Mouse (Mus musculus) frontal cortex, postnatal 25 days (tissue): ENCODE results near the gene Cfap43.

Source experiments
- DNase-seq, 2 experiments: peaks; one replicate each; pipeline ENCODE4 v3.0.0; 2022; ENCODE audit warnings: low spot score in 2 of 2

Cfap43 gene

DNA sequence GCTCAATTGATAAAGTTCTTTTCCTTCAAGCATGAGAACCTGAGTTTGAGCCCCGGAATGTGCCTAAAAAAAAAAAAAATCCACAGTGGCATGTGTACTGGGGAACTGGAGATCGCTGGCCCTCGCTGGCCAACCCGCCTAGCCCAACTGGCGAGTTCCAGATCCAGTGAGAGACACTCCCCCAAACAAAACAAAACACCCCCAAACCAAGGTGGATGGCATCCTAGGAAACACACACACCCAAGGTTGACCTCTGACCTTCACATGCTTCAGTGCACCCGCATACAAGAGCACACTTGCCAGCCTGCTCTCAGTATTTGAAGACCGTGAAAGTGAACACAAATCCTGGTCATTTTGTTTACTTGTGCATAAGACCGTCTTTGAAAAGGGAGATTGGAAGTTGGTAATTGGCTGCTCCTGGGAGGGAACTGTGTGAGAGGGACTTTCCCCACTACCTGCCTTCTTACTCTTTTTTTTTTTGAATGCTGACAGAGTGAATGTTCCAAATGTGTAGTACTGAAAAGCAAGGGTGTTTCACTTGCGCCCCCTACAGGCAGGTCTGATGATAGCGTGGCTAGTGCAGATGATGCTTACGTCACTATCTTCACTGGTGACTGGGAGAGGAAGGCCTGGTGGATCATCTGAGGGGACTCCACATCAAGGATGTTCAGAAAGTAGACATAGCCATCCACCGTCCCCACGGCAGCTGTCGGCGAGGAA, 123.9 kb downstream of the Cfap43 start:
- DNase-seq = peak; percentile 61 to 65

- DNase-seq = no peak
These were observed 124.8 kb downstream of the Cfap43 start for GRCm38 (mm10) chr19:47794331-47794730.

GRCm38 (mm10) chr19:47790316-47791020, 128.6 kb downstream of the Cfap43 start:
- DNase-seq = no peak

- DNase-seq = no peak
These were observed 135.2 kb downstream of the Cfap43 start for GRCm38 (mm10) chr19:47783898-47784297.

- no peak for DNase-seq
These were observed 138.1 kb downstream of the Cfap43 start for GRCm38 (mm10) chr19:47780972-47781371.

DNA sequence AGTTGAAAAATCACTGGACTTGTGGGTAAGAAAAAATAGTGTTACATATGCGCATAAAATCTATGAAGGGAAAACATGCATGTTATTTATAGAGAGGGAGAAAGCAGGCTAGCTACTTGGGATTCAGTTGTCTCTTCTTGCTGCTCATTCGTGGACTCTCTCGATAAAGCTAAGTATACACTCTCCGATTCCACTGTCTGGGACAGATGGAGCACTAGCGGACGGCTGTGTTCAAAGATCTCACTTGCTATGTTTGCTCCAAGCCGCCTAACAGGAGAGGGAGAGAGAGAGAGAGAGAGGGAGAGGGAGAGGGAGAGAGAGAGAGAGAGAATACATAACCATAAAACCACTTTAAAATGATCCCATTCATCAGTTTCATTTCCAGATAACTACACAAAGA, 138.9 kb downstream of the Cfap43 start:
- DNase-seq = no peak

DNA sequence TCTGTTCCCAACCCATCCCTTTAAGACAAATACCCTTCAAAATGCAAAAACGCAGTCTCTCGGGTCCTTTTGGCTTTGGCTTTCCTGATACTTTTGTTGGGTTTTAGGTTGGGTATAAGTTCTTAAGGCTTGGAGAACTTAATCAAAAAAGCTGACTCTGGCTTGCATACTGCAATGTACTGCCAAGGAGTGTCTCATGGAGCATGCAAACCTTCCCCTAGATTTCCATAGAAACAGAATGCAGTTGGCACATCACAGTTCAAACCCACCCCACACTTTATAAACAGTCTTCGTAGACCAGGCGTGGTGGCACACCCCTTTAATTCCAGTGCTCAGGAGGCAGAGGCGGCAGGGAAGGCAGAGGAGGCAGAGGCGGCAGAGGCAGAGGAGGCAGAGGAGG, 141.2 kb downstream of the Cfap43 start:
- no peak for DNase-seq

DNA sequence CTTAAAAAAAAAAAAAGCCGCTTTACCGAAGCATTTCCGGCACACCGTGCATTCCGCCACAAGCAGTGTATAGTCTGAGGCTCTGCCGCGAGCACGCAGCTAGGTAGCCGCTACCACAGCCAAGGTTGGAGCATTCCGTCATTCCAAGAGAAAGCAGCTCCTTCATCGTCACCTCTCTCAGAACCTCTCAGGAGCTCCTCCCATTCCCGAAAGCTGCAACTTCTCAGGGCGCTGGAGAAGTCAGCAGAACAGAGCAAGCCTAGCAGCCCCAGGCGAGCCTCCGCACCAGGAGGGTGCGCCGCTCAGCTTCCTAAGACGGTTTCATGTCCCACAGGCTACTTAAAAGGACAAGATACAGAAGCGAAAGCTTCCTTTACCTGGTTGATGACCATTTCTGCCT, 163.5 kb downstream of the Cfap43 start:
- no peak for DNase-seq

DNA sequence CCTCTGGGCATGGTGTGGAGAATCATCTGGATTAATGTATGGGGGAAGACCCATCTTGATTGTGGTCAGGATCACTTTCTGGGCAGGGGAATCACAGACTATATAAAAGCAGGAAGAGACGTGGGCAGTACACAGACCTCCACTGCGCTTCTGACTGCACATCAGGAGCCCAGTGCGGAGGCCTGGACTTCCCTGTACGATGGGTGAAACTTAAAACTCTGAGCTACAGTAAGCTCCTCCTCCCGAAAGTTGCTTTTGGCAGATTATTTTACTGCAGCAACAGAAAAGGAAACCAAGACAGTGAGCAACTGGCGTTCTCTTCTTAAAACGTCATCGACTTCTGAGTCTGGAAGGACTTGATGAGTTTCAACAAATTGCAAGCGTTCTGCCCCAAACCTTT, 164.2 kb downstream of the Cfap43 start:
- no peak for DNase-seq

- DNase-seq = no peak
These were observed 165.2 kb downstream of the Cfap43 start for GRCm38 (mm10) chr19:47753921-47754320.

DNA sequence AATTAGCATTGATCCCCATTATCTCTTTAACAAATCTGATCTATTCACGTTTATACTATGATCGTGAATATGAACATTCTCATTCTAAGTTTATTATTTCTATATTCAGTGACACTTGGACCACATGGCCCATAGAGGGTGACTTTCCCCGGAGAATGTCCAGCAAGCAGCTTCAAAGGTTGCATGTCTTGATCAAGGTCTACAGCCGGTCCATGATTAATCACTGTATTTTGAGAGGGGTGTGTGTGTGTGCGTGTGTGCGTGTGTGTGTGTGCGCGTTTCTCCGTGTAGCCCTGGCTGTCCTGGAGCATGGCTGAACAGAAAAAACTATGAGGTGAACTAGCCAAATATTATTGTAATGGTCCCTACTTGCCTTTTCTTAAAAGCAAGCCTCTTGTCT, 166.6 kb downstream of the Cfap43 start:
- DNase-seq = no peak

DNA sequence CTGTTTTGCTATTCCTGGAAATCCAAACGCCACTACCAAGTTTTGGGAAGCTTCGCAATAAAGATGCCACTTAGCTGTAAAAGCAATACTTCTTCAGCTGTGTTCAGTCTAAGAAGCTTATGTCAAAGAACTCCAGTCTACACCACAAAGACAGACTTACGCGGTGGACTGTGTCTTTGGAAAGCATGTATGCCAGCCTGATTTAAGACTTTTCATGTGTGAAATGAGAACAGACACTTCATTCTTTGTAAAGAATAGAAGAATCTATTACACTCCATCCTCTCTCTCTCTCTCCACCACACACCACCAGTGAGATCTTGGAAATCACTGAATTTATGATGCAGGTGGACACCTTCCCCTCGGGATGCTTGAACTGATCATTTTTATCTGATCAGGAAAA, 168.7 kb downstream of the Cfap43 start:
- no peak for DNase-seq

DNA sequence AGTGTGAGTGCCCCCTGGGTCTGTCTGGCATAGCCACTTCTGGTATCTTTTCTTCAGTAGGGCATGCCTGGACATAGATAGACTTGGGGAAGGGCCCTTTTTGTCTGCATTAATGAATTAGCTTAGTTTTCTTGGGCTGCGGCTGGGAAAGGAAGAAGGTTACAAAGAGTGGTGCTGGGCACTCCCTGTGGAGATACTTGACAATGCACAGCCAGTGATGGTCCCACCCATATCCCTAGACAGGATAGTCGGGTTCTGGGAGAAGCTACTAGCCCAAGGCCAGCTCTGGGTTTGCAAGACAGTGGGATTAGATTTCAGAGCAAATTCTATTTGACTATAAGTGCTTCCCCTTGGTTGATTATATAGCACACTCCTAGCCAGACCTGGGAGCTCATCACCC, 170.1 kb downstream of the Cfap43 start:
- DNase-seq = no peak

DNA sequence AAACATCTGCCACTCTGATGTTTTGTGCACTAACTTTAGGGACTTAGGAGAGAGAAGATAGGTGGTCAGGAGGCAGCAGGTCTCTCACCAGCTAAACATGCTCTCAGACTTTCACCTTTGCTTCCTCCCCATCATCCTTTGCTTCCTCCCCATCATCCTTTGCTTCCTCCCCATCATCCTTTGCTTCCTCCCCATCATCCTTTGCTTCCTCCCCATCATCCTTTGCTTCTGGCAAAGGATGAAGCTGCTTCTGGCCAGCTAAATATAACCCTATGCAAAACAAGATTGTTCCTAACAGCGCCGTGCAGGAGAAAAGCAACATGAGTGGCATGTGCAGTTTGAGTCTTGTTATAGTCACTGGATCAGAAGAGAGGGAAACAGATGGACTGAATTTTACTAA, 172.0 kb downstream of the Cfap43 start:
- no peak for DNase-seq

DNA sequence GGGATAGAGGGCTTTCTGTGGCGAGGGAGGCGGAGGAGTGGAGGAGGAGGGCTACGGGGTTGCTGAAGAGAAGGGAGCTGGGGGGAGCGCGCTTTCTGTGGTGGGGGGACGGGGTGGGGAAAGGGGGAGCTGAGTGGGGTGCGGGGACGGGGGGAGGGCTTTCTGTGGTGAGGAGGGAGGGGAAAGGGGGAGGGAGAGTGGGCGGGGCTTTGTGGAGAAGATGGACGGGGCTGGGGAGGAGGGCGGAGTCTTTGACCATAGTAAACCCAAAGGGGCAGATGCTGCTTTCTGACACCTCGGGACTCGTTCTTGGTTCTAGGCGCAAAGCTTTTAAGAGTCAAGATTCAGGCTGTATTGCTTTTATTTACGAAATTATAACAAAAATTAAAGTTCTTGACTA, 187.2 kb downstream of the Cfap43 start:
- peak; percentile 18 to 20 for DNase-seq

DNA sequence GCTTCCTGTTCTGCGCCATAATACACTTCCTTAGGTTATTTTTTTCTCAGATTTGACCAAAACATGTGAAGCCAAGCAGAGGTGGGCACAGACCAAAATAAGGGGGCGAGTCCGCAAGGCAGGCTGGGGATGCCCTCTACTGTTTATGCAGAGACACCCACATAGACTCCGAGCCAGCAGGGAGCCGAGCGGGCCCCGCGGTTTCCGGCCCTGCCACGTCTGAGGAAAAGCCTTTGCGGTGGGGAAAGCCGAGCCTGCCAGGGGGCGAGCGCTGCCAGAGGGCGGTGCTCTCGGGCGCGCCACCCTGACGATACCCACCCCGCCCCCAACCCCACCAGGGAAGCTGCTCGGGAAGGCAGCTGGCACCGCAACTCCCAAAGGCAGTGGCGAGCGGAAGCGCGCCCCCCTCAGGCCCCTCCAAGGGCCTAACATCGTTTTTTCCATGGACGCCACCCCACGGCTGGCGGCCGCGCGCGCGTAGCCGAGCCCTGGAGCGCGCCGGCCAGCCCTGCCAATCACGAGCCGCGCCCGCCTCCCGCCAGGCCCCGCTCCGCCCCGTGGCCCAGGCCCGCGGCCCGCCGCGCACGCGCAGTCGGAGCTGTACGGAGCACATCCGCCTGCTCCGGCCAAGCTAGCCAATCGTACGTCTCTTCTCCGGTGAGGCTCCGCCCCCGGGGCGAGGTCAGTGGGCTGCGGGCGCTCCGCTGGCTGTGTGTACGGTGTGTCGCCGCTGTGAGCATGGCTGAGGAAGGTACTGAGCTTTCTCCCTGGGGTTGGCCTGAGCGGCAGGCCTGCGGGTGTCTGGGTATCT, 187.8 kb downstream of the Cfap43 start, which contains the start of gene Sfr1:
Sfr1 (plus strand) TSS at position 612 of the 811 bp plus-strand sequence.
- DNase-seq = peak; percentile 93 to 99

DNA sequence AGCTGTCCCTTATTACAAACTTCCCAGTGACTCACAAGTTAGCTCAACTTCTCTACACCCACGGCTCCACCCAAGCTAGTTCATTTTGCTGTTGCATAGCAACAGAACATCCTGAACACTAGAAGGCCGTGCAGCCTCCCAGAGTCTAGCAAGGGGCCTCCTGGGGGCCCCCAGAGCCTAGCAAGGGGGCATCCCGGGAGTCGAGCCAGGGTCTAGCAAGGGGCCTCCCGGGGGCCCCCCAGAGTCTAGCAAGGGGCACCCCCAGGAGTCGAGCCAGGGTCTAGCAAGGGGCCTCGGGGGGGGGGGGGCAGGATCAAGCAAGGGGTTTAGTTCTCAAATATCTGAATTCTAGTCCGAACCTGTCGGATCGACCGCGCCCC, 188.4 kb downstream of the Cfap43 start:
- DNase-seq = peak in 1 of 2 experiments; percentile 46

DNA sequence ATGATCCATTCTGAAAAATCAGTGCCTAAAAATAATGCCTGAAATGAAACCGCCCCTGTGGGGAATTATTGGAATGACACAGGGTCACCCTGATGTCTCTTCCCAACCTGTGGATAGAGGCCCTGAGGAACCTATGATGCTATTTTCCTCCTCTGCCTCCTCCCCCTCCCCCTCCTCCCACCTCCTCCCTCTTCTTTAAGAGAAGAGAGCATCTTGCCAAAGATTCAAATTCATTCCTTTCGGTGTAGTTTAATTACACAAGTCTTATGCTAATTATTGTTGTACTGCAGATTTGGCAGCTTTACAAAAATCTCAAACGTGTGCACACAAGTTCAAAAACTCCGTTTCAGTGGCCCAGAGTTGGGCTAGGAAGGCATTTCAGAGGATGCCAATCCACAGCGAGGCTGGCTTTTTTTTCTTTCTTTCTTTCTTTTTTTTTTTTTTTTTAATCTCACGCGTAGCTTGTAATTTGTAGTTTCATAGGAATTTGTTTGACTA, 193.4 kb downstream of the Cfap43 start:
- DNase-seq = no peak

DNA sequence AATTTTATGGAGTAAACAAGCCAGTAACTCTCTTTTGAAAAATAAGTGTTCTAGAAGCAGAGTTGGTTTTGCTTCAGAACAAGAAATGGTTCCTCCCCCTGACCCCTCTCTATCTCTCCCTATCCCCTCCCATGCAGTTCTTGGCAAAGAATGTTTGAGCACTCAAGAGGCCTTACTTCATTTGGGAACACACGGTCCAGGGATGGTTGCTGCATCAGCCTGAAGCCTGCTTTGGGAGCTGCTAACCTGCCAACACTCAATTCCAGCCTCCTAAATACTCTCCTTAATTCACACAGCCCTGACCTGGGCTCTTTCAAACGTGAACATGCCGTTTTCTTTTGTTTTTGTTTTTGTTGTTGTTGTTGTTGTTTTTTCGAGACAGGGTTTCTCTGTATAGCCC, 194.2 kb downstream of the Cfap43 start:
- DNase-seq = no peak

- no peak for DNase-seq
These were observed 196.6 kb downstream of the Cfap43 start for GRCm38 (mm10) chr19:47722471-47722870.

GRCm38 (mm10) chr19:47719147-47719546, 199.9 kb downstream of the Cfap43 start:
- DNase-seq = no peak

DNA sequence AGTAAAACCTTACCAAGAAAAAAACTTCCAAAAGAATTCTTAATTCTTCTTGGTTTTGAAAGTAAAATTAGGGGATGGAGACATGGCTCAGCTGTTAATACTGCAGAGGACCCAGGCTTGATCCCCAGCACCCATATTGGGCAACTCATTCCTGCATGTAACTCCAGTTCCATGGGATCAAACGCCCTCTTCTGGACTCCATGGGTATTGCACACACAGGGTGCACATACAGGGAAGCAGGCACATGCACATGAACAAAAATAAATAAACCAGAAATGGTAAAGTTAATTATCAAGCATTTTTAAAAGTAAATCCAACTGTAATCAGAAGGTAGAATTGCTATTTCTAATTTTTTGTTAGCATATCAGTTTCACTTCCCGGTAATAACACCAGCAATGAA, 202.9 kb downstream of the Cfap43 start:
- DNase-seq = no peak
